Mouse (Mus musculus) neural tube, embryonic 11.5 days (tissue): ENCODE results near the gene Myocd. TPM values are rescaled to one million over a fixed set of nuclear protein-coding genes. Genes with fewer than 3 reads are reported as not detected.

Source experiments
- ATAC-seq: fragments of 200-750 bp; cut with Nextera tagmentation; 2 replicates; pipeline ENCODE4 v1.8.0; 2017; ENCODE audit warnings: moderate number of reproducible peaks, mild to moderate bottlenecking, moderate TSS enrichment, moderate library complexity; ENCODE audit not compliant: insufficient read depth, low FRiP score, low TSS enrichment
- DNase-seq: peaks from one replicate; pipeline ENCODE4 v3.0.0-alpha.2; 2015; ENCODE audit warnings: low spot score
- H3K27ac ChIP-seq: fragments of 300-500 bp; sonication (generic); 2 replicates; pipeline ENCODE4 v1.5.1; 2014; ENCODE audit warnings: low read depth, mild to moderate bottlenecking, low read length
- H3K27me3 ChIP-seq: fragments of 300-500 bp; sonication (generic); 2 replicates; pipeline ENCODE4 v1.6.1; 2014; ENCODE audit warnings: mild to moderate bottlenecking, low read length, mixed read lengths; ENCODE audit not compliant: control insufficient read depth, insufficient read depth
- H3K36me3 ChIP-seq: fragments of 300-500 bp; sonication (generic); 2 replicates; pipeline ENCODE4 v1.6.1; 2014; ENCODE audit warnings: mild to moderate bottlenecking, low read length, moderate library complexity, mixed read lengths; ENCODE audit not compliant: control insufficient read depth, insufficient read depth
- H3K4me1 ChIP-seq: fragments of 300-500 bp; sonication (generic); 2 replicates; pipeline ENCODE4 v1.6.1; 2014; ENCODE audit warnings: low read length, mixed read lengths; ENCODE audit not compliant: control insufficient read depth, insufficient read depth
- H3K4me2 ChIP-seq: fragments of 300-500 bp; sonication (generic); 2 replicates; pipeline ENCODE4 v1.6.1; 2014; ENCODE audit warnings: low read depth, mild to moderate bottlenecking, moderate library complexity
- H3K4me3 ChIP-seq: fragments of 300-500 bp; sonication (generic); 2 replicates; pipeline ENCODE4 v1.5.1; 2014; ENCODE audit warnings: low read depth, low read length
- H3K9ac ChIP-seq: fragments of 300-500 bp; sonication (generic); 2 replicates; pipeline ENCODE4 v1.6.1; 2014; ENCODE audit warnings: mild to moderate bottlenecking, low read length
- H3K9me3 ChIP-seq: fragments of 300-500 bp; sonication (generic); 2 replicates; pipeline ENCODE4 v1.6.1; 2016; ENCODE audit warnings: low read length; ENCODE audit not compliant: control insufficient read depth
- WGBS: fragments of 180-500 bp; shearing (Covaris S2); extraction: QIAGEN DNeasy Blood & Tissue Kit; methylation state at CpG from one replicate; pipeline ENCODE4 v1.1.7; 2014; 5-methylcytosine and 5-hydroxymethylcytosine counted together
- polyA plus RNA-seq: library from polyadenylated mRNA; unstranded; fragments of >200 nt; fragmentation: Nextera tagmentation; extraction: Ambion mirVana; gene quantifications from 2 replicates; pipeline ENCODE4 v1.2.1, GENCODE M21; 2014

Myocd gene
- polyA plus RNA-seq, 1 experiment from 2014 or later = 2.5 TPM

DNA sequence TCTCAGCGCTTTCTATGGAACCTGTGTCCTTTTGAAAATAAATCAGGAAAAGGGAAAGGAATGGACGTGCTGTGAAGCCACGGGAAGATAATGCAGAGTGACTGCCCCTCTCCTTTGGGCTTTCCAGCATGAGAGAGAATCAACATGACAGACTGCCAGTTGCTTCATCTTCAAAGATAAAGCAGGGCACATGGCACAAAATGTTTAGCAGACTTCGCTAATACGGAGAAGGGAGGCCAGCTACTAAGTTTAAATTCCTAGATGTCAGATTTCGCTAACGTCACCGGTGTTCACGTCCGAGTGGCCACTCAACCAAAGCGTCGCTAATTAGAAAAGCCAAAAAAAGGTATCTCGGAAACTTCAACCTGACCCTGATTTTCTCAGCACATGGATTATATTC is 65.1 kb downstream of the Myocd start:
- no peaks in the 10 kb centered on the region for H3K9me3 ChIP-seq
- H3K27me3 ChIP-seq = no peaks in the 10 kb centered on the region
- H3K36me3 ChIP-seq = no peaks in the 10 kb centered on the region
- H3K9ac ChIP-seq = no peak overlapping the region
- H3K4me2 ChIP-seq = no peak overlapping the region
- H3K4me3 ChIP-seq = no peak overlapping the region
- H3K4me1 ChIP-seq = no peaks in the 10 kb centered on the region
- 79% methylated on average over 13 of the region's 13 CpGs for WGBS
- ATAC-seq (no peak), DNase-seq (no peak)
- no peak overlapping the region for H3K27ac ChIP-seq

DNA sequence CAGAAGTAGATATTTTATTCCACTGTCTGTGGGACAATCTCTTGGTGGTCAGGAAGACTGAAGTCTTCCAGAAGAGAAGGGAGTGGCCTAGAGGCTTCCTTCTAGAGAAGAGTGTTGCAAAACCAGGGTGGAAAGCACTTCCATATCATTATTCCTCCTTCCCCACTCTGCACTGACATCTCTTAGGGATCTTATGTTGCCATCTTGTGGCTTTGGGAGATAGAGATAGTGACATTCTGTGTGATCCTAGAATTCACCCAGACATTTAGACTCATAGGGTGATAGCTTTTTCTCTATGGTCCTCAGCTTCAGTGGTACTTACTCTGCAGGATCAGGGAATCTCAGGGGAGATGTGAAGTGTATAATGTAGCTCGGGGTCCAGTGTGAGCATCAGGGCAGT is 66.8 kb downstream of the Myocd start:
- WGBS = 81% methylated on average over 1 of the region's 1 CpGs
- H3K36me3 ChIP-seq = no peaks in the 10 kb centered on the region
- H3K4me3 ChIP-seq = no peak overlapping the region
- no peak overlapping the region for H3K9ac ChIP-seq
- H3K9me3 ChIP-seq = no peaks in the 10 kb centered on the region
- no peaks in the 10 kb centered on the region for H3K4me1 ChIP-seq
- DNase-seq (no peak), ATAC-seq (no peak)
- H3K27ac ChIP-seq = no peak overlapping the region
- no peaks in the 10 kb centered on the region for H3K27me3 ChIP-seq
- H3K4me2 ChIP-seq = no peak overlapping the region

DNA sequence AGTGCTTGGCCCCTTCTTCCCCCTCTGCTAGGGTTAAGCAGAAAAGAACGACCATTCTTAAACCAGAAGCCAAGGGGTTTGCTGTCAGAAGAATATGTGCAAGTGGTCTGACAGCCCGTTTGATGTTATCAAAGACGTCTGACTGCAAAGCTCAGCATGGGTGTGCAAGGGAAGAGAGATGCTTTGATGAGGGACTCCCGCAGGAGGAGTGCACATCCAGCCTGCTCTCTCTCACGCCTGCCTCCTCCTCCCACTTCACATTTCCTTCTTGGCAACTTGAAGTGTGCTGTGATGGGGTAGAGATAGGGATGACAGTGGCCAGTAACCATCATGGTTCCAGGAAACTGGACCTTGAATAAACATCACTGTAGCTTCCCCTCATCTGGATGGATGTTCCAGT is 67.6 kb downstream of the Myocd start:
- Histone ChIP-seq H3K36me3 (no peaks in the 10 kb centered on the region), H3K27ac (no peak overlapping the region), H3K9me3 (no peaks in the 10 kb centered on the region), H3K4me2 (no peak overlapping the region), H3K9ac (no peak overlapping the region), H3K27me3 (no peaks in the 10 kb centered on the region), H3K4me3 (no peak overlapping the region), H3K4me1 (no peaks in the 10 kb centered on the region)
- WGBS = 48% methylated on average over 5 of the region's 5 CpGs
- no peak for DNase-seq
- no peak for ATAC-seq

DNA sequence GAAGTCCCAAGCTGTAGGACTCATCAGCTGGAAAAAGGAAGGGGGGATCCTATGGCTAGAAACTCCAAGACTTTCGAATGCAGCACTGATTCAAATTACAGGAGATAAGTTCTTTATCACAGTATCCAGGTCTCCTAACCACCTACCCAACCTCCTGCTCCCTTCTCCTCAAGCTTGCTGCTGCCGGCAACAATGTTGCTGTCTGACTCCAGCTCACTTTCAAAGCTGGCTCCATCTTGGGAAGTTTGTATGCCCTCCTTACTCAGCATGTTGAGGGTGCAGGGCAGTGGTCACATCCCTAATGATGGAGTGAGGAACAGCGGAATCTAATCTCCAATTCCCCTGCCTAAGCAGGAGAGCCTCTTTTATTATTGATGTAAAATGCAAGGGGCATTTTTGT is 71.8 kb downstream of the Myocd start:
- Histone ChIP-seq H3K9me3 (no peaks in the 10 kb centered on the region), H3K4me1 (no peaks in the 10 kb centered on the region), H3K9ac (no peak overlapping the region), H3K36me3 (no peaks in the 10 kb centered on the region), H3K4me3 (no peak overlapping the region), H3K4me2 (no peak overlapping the region), H3K27ac (no peak overlapping the region), H3K27me3 (no peaks in the 10 kb centered on the region)
- no peak for DNase-seq
- ATAC-seq = no peak
- WGBS = 88% methylated on average over 3 of the region's 3 CpGs

DNA sequence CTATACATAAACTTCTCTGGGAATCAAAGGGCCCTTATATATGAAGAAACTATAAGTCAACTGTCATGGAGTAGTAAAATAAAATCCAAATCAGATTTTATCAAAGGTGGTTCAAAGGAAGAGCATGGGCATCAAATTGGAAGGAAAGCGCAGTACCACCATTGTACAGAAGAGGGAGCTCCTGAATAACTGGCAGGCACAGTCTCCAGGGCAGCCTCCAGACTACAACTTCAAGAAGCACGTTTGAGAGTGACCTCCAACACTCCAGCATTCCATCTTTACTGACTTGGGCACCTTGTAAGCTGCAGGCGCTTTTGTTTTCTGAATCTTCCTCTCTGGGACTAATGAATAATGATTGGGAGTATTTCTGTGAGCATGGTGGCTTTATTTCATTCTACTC is 72.5 kb downstream of the Myocd start:
- H3K27me3 ChIP-seq = no peaks in the 10 kb centered on the region
- ATAC-seq (no peak), DNase-seq (peak; percentile 72)
- no peak overlapping the region for H3K27ac ChIP-seq
- no peaks in the 10 kb centered on the region for H3K9me3 ChIP-seq
- no peak overlapping the region for H3K4me3 ChIP-seq
- no peaks in the 10 kb centered on the region for H3K36me3 ChIP-seq
- H3K4me2 ChIP-seq = no peak overlapping the region
- no peaks in the 10 kb centered on the region for H3K4me1 ChIP-seq
- H3K9ac ChIP-seq = no peak overlapping the region
- 1% methylated on average over 3 of the region's 3 CpGs for WGBS

DNA sequence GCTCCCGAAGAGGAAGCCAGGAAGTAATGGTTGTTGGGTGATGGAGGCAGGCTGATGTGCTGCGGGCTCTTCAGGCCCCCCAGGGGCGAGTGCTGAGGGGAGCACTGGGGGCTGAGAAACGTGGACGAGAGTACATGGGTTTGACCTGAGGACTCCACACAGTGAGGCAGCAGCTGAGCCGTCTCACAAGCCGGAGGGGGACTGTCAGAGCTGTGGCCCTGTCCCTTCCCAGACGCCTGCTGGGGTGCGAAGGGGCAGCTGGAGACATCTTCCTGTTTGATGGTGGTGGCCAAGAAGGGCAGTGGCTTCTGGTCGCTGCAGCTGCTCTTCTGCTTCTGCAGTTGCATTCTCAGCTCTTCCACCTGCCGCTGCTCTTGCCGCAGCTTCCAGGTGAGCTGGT is 82.8 kb downstream of the Myocd start:
- Histone ChIP-seq H3K4me1 (no peaks in the 10 kb centered on the region), H3K4me2 (no peak overlapping the region), H3K9me3 (no peaks in the 10 kb centered on the region), H3K4me3 (no peak overlapping the region), H3K36me3 (no peaks in the 10 kb centered on the region), H3K27ac (no peak overlapping the region), H3K27me3 (no peaks in the 10 kb centered on the region), H3K9ac (no peak overlapping the region)
- DNase-seq (no peak), ATAC-seq (no peak)
- 76% methylated on average over 12 of the region's 12 CpGs for WGBS

DNA sequence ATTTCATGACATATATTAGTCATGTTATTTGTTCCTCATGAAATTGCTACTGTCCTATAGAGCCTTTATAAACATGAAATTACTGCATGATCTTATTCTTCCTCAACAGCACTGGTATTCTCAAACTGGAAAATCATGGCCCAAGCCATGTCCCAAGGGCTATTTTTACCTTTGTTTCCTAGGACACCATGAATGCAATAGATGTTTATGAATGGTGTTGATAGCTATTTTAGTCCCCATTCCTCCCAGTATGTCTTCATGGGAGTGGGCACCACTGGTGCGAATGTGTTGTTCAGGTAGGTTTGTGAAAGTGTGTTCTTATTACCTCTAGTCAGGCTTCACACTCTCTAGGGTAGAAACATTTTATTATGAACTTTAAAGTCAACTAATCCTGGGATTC is 84.7 kb downstream of the Myocd start:
- Histone ChIP-seq H3K27ac (no peak overlapping the region), H3K27me3 (no peaks in the 10 kb centered on the region), H3K4me3 (no peak overlapping the region), H3K9me3 (no peaks in the 10 kb centered on the region), H3K36me3 (no peaks in the 10 kb centered on the region), H3K9ac (no peak overlapping the region), H3K4me1 (no peaks in the 10 kb centered on the region), H3K4me2 (no peak overlapping the region)
- WGBS = 91% methylated on average over 1 of the region's 1 CpGs
- DNase-seq = no peak
- no peak for ATAC-seq

DNA sequence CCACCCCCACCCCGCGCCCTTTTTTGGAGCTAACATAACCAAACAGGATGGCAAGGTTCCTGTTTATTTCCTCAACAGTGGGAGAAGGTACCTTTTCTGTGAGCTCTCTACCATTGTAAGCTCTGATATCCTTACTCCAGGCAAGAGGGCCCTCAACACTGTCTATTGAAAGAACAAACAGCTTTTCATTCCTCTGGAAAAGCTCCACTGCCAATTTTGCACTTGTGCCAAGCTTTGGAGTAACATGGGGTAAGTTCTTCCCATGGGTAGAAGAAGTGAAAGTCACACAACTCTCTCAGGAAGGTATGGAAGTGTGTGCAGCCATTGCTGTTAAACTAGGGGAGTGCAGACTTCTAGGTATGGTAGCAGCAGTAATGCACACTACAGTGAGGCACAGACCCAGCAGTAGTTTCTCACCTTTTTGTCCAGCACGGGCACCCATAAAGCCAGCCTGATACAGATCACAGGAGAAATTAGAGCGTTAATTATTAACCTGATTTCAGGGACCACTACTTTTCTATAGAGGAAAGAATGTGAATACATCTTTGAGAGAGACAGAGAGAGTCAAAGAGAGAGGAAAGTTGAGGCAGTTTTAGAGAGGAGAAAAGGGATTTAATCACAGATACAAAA is 99.6 kb downstream of the Myocd start:
- DNase-seq (no peak), ATAC-seq (no peak)
- no peak overlapping the region for H3K4me3 ChIP-seq

DNA sequence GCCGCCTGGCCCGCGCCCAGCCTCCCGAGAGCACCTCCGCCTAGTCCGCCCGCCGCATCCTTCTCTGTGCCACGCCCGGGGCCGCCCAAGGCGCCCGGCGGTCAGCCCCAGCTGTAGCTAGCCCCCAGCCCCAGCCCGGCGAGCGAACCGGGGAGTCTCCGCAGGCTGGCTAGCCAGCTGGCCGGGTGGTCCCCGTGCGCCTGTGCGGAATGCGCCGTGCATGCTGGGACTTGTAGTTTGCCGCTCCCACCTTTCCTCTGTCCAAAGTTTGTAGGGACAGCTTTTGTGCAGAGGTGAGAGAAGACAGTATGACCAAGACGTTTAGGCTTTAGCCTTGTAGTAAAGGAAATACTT is 107.0 kb downstream of the Myocd start, which contains the start of gene Arhgap44:
Gene Arhgap44, minus strand, starts transcription at position 195 of the 354 bp plus-strand sequence.
- H3K4me3 ChIP-seq = peak within 1 kb of the TSS; percentile 80
- H3K4me2 ChIP-seq = peak within 1 kb of the TSS; percentile 79
- peak within 1 kb of the TSS; percentile 42; the same call in 1 of the 2 replicates for H3K27ac ChIP-seq
- WGBS = under 1% methylated on average over 27 of the region's 27 CpGs
- no peaks in the 10 kb centered on the region for H3K9me3 ChIP-seq
- no peaks in the 10 kb centered on the region for H3K36me3 ChIP-seq
- DNase-seq = peak; percentile 79
- 0 out of 2 replicates have a peak, but pooled peaks cover 5% of the 10 kb centered on the region for H3K4me1 ChIP-seq
- H3K9ac ChIP-seq = peak within 1 kb of the TSS; percentile 86
- H3K27me3 ChIP-seq = no peaks in the 10 kb centered on the region
- peak; percentile 97 for ATAC-seq

More for the DNA sequence above, 99.6 kb downstream of the Myocd start:
- H3K27me3 ChIP-seq = no peaks in the 10 kb centered on the region
- no peak overlapping the region for H3K27ac ChIP-seq
- no peaks in the 10 kb centered on the region for H3K9me3 ChIP-seq
- H3K9ac ChIP-seq = no peak overlapping the region
- no peaks in the 10 kb centered on the region for H3K36me3 ChIP-seq
- H3K4me2 ChIP-seq = no peak overlapping the region
- H3K4me1 ChIP-seq = no peaks in the 10 kb centered on the region
- 83% methylated on average over 4 of the region's 4 CpGs for WGBS
